Mouse (Mus musculus) CH12.LX (cell line): ENCODE measurements around the gene Plk1.

Experiments
- NRF1 ChIP-seq: IDR thresholded peaks from 2 replicates; pipeline ENCODE4 v1.6.1; 2014; ENCODE audit warnings: low read depth, mild to moderate bottlenecking, inconsistent platforms, low read length, improper control_type of control experiment, moderate library complexity
- ZNF384 ChIP-seq: IDR thresholded peaks from 2 replicates; pipeline ENCODE4 v1.6.1; 2012; ENCODE audit warnings: low read depth, low read length, improper control_type of control experiment, inconsistent platforms

GRCm38 (mm10) chr7:122170705-122171104, 11.5 kb downstream of the Plk1 start:
- TF ChIP-seq ZNF384 (no peak), NRF1 (no peak)
